Mouse (Mus musculus): ENCODE data around the gene Bcl2. TPM values are rescaled to one million over a fixed set of nuclear protein-coding genes. Genes with fewer than 3 reads are reported as not detected.

Gene Bcl2
- total and polyA plus RNA-seq, 3 experiments, result 1.2 to 4.9 (median 2.9) TPM

GRCm38 (mm10) chr1:106602536-106602935, 111.5 kb downstream of the Bcl2 start:
- Histone ChIP-seq H3K4me1 (ENCODE audit: insufficient read depth, low read depth, low read length) (no peaks in the 10 kb centered on the region), H3K27me3 (ENCODE audit: insufficient read depth, low read length) (no peaks in the 10 kb centered on the region; the same call in 1 of the 2 replicates), H3K4me3 (ENCODE audit: low read depth, low read length) (no peak overlapping the region), H3K36me3 (replicated peaks) (no peaks in the 10 kb centered on the region), H3K9me3 (replicated peaks) (no peaks in the 10 kb centered on the region)
- DNase-seq (ENCODE audit: low spot score), result no peak
- TF ChIP-seq GATA2 (IDR thresholded peaks at IDR 0.05; ENCODE audit: borderline replicate concordance, low read depth, low read length) (no peak), TAL1 (conservative IDR thresholded peaks at IDR 0.05; ENCODE audit: low read depth, low read length) (no peak), GATA1 (IDR thresholded peaks at IDR 0.05; ENCODE audit: borderline replicate concordance, low read length) (no peak), CTCF (IDR thresholded peaks at IDR 0.05; ENCODE audit: low read depth, low read length) (no peak), POLR2AphosphoS5 (IDR thresholded peaks at IDR 0.05; ENCODE audit: insufficient replicate concordance, low read depth, low read length) (no peak)
- no peak for ATAC-seq (ENCODE audit: extremely low read depth, insufficient number of reproducible peaks, low FRiP score, poor library complexity, severe bottlenecking)

- Histone ChIP-seq H3K4me1 (ENCODE audit: insufficient read depth, low read depth, low read length) (no peaks in the 10 kb centered on the region), H3K4me3 (ENCODE audit: low read depth, low read length) (no peak overlapping the region), H3K36me3 (replicated peaks) (no peaks in the 10 kb centered on the region), H3K9me3 (replicated peaks) (no peaks in the 10 kb centered on the region), H3K27me3 (ENCODE audit: insufficient read depth, low read length) (no peaks in the 10 kb centered on the region; the same call in 1 of the 2 replicates)
- ATAC-seq (ENCODE audit: extremely low read depth, insufficient number of reproducible peaks, low FRiP score, poor library complexity, severe bottlenecking) (no peak), DNase-seq (ENCODE audit: low spot score) (no peak)
- no peak for TF ChIP-seq CTCF (IDR thresholded peaks at IDR 0.05; ENCODE audit: low read depth, low read length)
- TF ChIP-seq GATA1 (IDR thresholded peaks at IDR 0.05; ENCODE audit: borderline replicate concordance, low read length), result no peak
- no peak for TF ChIP-seq POLR2AphosphoS5 (IDR thresholded peaks at IDR 0.05; ENCODE audit: insufficient replicate concordance, low read depth, low read length)
- TF ChIP-seq GATA2 (IDR thresholded peaks at IDR 0.05; ENCODE audit: borderline replicate concordance, low read depth, low read length), result no peak
These were observed 112.8 kb downstream of the Bcl2 start for GRCm38 (mm10) chr1:106601247-106601646.

- TF ChIP-seq GATA1 (IDR thresholded peaks at IDR 0.05; ENCODE audit: borderline replicate concordance, low read length) (no peak), CTCF (IDR thresholded peaks at IDR 0.05; ENCODE audit: low read depth, low read length) (no peak), TAL1 (conservative IDR thresholded peaks at IDR 0.05; ENCODE audit: low read depth, low read length) (no peak), GATA2 (IDR thresholded peaks at IDR 0.05; ENCODE audit: borderline replicate concordance, low read depth, low read length) (no peak)
- Histone ChIP-seq H3K9me3 (replicated peaks) (no peaks in the 10 kb centered on the region), H3K27me3 (ENCODE audit: insufficient read depth, low read length) (no peaks in the 10 kb centered on the region; the same call in 1 of the 2 replicates), H3K4me3 (ENCODE audit: low read depth, low read length) (no peak overlapping the region), H3K36me3 (replicated peaks) (no peaks in the 10 kb centered on the region), H3K4me1 (ENCODE audit: insufficient read depth, low read depth, low read length) (no peaks in the 10 kb centered on the region)
- ATAC-seq (ENCODE audit: extremely low read depth, insufficient number of reproducible peaks, low FRiP score, poor library complexity, severe bottlenecking) (no peak), DNase-seq (ENCODE audit: low spot score) (no peak)
These were observed 113.2 kb downstream of the Bcl2 start for GRCm38 (mm10) chr1:106600841-106601240.

GRCm38 (mm10) chr1:106598292-106598583, 115.8 kb downstream of the Bcl2 start:
- Histone ChIP-seq H3K9me3 (replicated peaks) (no peaks in the 10 kb centered on the region), H3K36me3 (replicated peaks) (no peaks in the 10 kb centered on the region), H3K4me1 (ENCODE audit: insufficient read depth, low read depth, low read length) (no peaks in the 10 kb centered on the region), H3K4me3 (ENCODE audit: low read depth, low read length) (no peak overlapping the region), H3K27me3 (ENCODE audit: insufficient read depth, low read length) (no peaks in the 10 kb centered on the region; the same call in 1 of the 2 replicates)
- no peak for TF ChIP-seq CTCF (IDR thresholded peaks at IDR 0.05; ENCODE audit: low read depth, low read length)
- DNase-seq (ENCODE audit: low spot score), result no peak
- no peak for ATAC-seq (ENCODE audit: extremely low read depth, insufficient number of reproducible peaks, low FRiP score, poor library complexity, severe bottlenecking)

GRCm38 (mm10) chr1:106597575-106598291, 116.3 kb downstream of the Bcl2 start:
- no peak for DNase-seq (ENCODE audit: low spot score)
- ATAC-seq (ENCODE audit: extremely low read depth, insufficient number of reproducible peaks, low FRiP score, poor library complexity, severe bottlenecking), result no peak

GRCm38 (mm10) chr1:106596380-106596779, 117.7 kb downstream of the Bcl2 start:
- DNase-seq (ENCODE audit: low spot score), result no peak
- no peak for ATAC-seq (ENCODE audit: extremely low read depth, insufficient number of reproducible peaks, low FRiP score, poor library complexity, severe bottlenecking)
- Histone ChIP-seq H3K4me1 (ENCODE audit: insufficient read depth, low read depth, low read length) (no peaks in the 10 kb centered on the region), H3K4me3 (ENCODE audit: low read depth, low read length) (no peak overlapping the region), H3K27me3 (ENCODE audit: insufficient read depth, low read length) (no peaks in the 10 kb centered on the region), H3K36me3 (replicated peaks) (no peaks in the 10 kb centered on the region), H3K9me3 (replicated peaks) (no peaks in the 10 kb centered on the region)
- TF ChIP-seq GATA1 (IDR thresholded peaks at IDR 0.05; ENCODE audit: borderline replicate concordance, low read length), result no peak
- no peak for TF ChIP-seq POLR2AphosphoS5 (IDR thresholded peaks at IDR 0.05; ENCODE audit: insufficient replicate concordance, low read depth, low read length)
- TF ChIP-seq CTCF (IDR thresholded peaks at IDR 0.05; ENCODE audit: low read depth, low read length), result no peak
- no peak for TF ChIP-seq TAL1 (conservative IDR thresholded peaks at IDR 0.05; ENCODE audit: low read depth, low read length)
- TF ChIP-seq GATA2 (IDR thresholded peaks at IDR 0.05; ENCODE audit: borderline replicate concordance, low read depth, low read length), result no peak

More at GRCm38 (mm10) chr1:106597575-106598291, 116.3 kb downstream of the Bcl2 start:
- Histone ChIP-seq H3K4me3 (ENCODE audit: low read depth, low read length) (no peak overlapping the region), H3K27me3 (ENCODE audit: insufficient read depth, low read length) (no peaks in the 10 kb centered on the region), H3K9me3 (replicated peaks) (no peaks in the 10 kb centered on the region), H3K36me3 (replicated peaks) (no peaks in the 10 kb centered on the region), H3K4me1 (ENCODE audit: insufficient read depth, low read depth, low read length) (no peaks in the 10 kb centered on the region)
- TF ChIP-seq GATA2 (IDR thresholded peaks at IDR 0.05; ENCODE audit: borderline replicate concordance, low read depth, low read length) (no peak), GATA1 (IDR thresholded peaks at IDR 0.05; ENCODE audit: borderline replicate concordance, low read length) (no peak), CTCF (IDR thresholded peaks at IDR 0.05; ENCODE audit: low read depth, low read length) (no peak), TAL1 (conservative IDR thresholded peaks at IDR 0.05; ENCODE audit: low read depth, low read length) (no peak), POLR2AphosphoS5 (IDR thresholded peaks at IDR 0.05; ENCODE audit: insufficient replicate concordance, low read depth, low read length) (no peak)

All from G1E (cell line).